Mouse (Mus musculus) brain, adult 2 months (tissue): ENCODE data around the gene Cacng2.
A peak's percentile ranks its signal among the peaks of the same experiment; 100 is the strongest.

Experiments used
- DNase-seq: peaks from one replicate; pipeline ENCODE4 v3.0.0; 2011; ENCODE audit warnings: low read depth, low spot score

Gene Cacng2

DNA sequence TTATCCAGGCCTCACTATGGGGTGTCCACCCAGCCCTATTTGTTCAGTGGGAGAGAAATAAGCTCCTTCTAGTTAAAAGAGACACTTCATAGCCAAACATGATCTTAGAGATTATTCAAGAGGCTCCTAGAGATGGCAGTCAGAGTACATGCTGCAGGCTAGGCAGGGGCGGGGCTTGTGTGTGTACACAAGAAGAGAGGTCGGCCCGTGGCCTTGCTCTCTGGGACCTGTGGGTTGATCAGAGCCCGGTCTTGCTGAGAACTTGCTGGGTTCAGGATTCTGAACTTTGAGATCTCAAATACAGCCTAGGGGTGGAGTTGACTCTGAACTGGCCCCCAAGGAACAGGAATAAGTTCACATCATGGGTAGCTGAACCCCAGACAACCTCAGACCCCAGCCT lies 95.6 kb downstream of the Cacng2 start:
- no peak for DNase-seq

DNA sequence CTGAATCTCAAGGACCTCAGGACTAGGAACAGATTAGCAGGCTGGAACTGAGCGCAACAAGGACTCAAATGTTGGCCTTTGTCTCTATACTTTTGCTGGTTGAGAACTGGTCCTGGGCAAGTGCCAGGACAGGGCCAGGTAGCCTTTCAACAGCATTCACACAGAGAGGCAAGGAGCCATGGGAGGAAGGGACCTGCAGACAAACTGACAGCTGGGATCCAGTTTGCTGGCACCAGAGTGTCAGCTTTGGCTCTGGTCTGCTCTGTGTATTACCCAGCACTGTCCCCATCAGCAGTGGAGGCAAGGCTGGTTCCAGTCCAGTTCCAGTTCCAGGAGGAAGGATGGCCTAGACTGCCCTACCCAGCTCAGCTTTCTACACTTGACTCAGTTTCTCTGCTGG lies 105.8 kb downstream of the Cacng2 start:
- DNase-seq: peak; percentile 72

DNA sequence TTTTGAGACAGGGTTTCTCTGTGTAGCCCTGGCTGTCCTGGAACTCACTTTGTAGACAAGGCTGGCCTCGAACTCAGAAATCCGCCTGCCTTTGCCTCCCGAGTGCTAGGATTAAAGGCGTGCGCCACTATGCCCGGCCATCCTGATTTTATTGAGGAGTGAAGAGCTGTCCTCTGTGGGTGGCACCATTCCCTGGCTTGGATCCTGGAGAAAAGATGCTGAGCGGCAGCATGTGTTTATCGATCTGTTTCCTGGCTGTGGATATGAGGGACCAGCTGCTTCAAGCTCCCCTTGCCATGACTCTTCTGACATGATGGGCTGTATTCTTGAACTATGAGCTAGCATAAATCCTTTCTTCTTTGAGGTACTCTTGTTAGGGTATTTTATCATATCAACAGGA lies 111.6 kb downstream of the Cacng2 start:
- peak; percentile 23 for DNase-seq

DNA sequence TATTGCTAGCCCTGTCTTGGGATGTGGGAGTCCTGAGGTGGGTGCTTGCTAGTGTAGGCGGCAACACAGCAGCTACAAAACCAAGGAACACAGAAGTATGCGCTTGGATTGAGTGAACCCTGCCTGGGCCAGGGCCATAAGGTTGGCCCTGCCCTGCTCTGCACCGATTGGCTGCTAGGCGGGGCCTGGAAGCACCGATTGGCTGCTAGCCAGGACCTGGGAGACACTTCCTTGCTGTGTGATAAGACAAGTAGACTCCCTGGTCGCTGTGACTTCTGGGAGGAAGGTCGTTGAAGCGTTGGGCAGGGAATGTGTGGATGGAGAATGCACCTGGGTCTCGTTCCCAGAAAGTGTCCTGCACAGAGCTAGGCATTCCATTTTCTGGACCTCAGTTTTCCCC lies 115.9 kb downstream of the Cacng2 start:
- peak; percentile 76 for DNase-seq

DNA sequence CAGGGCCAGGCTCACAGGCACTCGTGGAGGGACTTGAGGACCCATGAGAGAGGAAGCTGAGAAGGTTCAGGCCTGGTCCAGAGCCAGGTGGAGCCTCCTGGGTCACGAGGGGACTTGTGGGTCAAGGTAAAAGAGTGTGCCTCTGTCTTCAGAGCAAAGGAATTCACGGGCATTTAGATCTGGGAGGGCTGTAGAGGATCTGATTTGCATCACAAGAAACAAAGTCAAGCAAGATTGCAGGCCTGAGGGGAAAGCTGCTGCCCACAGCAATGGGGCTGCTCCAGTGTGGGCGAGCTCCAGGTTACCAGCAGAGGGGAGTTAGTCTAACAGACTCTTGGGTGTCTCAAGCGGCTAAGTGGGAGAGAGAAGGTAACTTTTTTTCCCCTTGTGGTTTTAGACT lies 118.4 kb downstream of the Cacng2 start:
- peak; percentile 29 for DNase-seq

DNA sequence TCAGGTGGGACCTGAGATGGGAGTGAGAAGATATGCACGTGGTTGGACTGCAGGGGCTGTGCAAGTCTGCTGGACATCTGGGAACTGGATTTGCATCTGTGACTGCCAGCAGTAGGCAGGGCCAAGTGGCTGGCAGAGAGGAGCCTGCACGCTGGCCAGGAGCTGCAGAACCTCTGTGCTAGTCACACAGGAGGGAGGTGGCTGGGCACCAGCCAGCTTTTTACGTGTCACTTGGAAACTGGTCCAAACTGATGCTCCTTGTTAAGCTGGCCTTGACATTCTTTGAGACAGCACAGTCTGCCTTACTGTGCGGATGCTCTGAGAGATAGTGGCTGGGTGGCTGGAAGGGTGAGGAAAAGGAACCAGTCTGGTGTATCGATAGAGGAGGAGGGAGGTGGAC lies 131.3 kb downstream of the Cacng2 start:
- peak; percentile 55 for DNase-seq

DNA sequence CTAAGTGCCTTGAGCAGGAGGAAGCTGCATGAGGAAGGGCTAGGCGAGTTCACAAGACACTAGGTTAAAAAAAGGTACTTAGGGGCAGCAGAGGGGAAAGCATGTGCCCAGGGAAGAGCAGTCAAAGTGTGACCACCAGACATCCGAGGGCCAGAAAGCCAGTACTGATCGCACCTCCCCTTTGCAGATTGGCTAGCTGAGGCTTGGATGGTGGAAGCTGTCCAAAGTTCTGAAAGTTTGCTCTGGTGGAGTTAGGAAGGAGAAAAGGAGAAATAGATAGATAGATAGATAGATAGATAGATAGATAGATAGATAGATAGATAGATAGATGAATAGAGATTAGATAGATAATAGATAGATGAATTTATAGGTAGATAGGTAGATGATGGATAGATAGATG lies 136.4 kb downstream of the Cacng2 start:
- DNase-seq: no peak

DNA sequence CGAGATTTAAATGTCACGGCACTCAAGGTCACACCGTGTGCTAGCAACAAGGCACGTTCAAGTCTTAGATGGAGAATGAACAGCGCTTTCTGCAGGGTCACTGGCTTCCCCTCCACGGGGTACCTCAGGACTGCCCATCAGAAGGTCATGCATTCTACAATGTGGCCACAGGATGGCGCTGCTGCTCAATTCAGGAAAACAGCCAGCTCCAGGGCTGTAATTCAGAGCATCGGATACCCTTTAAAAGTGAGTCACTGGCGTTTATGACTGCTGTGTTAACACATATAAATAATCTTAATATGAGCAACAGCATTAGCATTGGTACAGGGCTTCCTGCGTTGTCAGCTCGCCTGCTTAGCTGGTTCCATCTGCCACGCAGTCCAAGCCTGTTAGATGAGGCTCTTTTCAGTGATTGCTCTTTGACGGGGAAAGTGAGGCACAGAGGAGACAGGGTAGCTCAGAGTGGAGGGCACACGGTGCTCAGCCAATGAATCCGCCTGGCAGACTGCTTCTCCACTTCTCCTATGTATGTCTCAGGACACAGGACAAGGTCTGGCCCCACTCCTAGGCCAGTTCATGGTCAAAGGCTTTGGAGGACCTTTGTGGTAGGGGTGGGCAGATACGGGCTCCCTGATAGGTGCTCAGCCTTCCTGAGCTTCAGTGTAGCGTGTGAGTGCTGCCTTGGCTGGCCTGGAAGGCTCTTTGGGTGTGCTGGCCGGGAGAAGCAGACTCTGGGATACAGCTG lies 137.5 kb downstream of the Cacng2 start:
- peak; percentile 85 for DNase-seq

DNA sequence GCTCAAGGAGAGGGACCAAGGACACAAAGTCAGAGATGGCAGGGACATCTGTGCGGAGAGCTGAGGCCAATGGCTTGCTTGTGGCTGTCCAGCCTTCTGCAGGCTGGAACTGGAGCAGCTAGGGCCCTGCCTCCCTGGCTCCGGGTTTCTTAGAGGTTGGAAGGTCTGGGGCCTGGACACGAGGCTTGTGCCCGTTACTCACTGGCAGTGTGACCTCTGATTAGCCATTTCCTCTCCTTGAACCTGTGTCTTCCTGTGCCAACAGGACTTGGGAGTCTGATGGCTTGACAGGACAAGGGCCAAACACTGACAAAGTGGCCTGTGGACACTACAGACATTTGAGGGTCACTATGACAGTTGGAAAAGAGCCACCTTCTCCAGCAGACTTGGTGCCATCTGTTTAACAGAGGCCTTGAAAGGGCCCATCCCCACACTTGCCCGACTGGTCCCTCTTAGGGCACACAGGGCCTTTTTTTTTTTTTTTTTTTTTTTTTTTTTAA lies 138.6 kb downstream of the Cacng2 start:
- DNase-seq: peak; percentile 36

DNA sequence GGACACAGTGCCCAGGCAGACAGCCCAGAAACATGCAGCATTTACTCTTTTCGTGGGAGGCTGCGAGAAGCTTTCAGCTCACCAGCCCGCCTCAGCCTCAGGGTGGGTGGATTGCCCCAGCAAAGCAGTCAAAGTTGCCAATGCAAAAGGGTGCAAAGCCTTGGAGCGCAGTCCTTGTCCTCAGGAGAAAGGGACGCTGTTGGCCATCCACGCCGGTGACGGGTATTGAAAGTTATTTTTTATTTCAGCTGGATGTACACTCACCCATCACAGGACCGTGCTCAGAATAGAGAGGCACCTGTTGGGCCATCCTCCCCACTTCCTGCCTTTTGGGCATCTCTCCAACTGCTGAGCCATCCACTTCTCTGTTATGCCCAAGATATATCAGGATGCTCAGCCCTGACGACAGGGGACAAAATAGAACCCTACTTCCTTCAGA lies 140.4 kb downstream of the Cacng2 start:
- DNase-seq: peak; percentile 84

DNA sequence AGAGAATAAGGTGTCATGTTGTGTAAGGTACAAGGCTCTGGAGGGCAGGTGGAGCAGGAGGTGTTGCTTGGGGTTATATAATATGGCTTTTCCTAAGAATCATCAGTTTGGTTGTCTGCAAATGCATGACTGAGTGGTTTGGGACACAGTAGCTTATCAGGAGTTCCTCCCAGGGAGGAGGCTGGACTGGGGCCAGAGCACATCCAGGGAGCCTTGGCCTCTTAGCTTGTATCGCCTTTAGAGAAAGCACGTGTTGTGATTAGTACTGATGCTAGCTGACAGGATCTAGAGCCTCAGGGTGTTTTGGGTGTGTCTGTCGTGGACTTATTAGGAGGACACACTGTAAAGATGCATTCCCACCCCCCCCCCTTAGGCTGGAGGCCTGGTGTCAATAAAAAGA lies 142.2 kb downstream of the Cacng2 start:
- DNase-seq: no peak

DNA sequence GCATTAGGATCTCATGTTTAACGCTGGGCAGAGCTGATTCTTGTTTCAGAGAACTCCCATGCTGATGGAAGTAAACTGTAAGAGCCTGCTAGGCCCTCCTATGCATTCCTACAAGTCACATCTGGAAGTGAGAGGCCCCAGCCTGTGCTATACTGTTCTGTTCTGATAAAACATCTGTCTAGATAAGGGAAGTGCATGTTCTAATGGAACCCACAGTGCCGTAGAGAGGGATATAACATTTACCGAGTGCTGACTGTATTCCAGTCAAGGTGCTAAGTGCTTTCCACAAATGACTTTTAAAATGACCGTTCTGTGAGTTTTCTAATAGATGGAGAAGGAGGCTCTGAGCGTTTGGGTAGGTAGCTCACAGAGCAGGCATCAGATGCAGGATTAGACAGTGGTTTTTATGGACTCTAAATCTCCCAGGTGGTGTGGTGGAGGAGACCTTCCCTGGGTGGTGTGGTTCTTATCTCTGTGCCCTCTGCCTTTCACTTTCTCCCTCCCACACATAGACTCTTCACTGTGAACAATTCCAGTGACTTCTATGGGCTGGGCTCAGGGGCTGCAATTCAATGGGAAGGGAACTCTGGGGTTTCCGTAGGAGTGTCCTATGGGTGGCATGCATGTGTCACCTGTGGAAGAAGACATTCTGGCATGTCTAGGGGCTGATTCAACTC lies 145.5 kb downstream of the Cacng2 start:
- DNase-seq: no peak

DNA sequence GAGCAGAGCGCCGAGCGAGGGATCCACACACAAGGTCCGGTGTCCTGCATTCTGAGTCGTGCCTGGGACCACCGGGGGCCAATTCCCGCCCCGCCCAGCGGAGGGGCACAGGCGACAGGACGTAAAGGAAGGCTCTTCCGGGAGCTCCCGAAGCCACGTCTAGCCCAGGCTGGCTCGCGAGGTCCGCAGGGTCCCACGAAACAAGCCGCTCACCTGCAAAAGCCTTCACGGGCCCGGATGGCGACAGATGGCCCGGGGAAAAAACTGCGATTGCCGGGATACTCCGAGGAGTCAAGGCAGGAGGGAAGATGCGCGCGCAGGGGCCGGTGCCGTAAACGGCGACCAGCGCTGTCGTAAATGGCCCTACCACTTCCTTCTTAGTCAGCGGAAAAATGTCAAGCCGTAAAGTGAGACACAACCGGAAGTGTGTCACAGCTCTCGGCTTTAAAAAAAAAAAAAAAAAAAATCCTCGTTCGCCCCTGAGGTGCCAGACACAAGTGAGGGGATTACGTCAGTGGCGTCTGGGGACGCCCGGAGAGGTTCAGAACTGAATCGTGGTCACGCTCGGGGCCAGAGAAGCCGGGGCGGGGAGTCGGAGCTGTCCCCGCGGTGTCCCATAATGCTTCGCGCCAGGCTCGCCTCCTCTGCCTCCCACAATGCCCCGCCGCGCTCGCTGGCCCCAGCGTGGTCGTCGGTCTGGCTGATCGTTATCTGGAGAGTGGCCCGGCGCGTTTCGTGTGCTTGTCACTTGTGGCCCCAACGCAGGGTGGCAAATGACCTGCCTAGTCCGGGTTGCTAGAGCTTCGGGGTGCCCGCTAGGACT lies 149.1 kb downstream of the Cacng2 start, which contains the start of gene Eif3d:
TSS of gene Eif3d (minus strand) at position 344 of the 823 bp plus-strand sequence.
- peak; percentile 98 for DNase-seq

DNA sequence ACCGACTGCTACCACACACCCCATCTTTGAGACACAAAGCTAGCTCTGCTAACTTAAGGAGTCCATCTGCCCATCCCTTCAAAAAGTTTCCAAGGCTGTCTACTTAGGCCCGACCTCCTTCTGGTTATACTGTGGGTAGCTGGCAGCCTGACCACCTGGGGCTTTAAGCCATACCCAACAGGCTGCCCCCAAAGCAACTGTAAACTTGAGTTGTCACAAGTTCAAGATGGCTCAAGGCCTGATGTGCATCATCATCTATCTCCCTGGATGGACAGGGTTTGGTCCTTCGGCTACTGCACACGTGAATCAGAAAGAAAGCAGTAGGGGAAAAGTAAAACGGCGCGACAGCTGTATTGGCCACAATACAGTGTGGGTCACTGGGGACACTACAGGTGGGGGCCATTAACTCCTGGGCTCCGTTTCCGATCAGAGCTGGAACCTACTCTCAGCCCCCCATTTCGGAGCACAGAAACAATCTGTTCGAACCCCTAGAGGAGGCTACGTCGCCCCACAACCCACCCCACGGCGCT lies 149.8 kb downstream of the Cacng2 start:
- no peak for DNase-seq

DNA sequence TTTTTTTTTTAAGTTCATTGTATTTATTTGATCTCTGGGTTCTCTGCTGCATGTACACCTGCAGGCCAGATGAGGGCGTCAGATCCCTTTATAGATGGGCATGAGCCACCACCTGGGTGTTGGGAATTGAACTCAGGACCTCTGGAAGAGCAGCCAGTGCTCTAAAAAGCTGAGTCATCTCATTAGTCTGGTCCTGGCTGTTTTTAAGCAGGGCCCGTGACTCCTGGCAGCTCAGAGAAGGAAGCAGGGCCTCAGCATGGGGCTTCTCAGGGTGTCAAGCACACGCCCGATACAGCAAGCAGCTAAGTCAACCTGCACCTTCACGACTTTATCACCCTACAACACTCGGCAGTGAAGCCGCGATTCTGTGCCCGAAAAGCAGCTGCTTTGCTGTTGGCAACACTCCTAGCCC lies 154.7 kb downstream of the Cacng2 start:
- DNase-seq: no peak

DNA sequence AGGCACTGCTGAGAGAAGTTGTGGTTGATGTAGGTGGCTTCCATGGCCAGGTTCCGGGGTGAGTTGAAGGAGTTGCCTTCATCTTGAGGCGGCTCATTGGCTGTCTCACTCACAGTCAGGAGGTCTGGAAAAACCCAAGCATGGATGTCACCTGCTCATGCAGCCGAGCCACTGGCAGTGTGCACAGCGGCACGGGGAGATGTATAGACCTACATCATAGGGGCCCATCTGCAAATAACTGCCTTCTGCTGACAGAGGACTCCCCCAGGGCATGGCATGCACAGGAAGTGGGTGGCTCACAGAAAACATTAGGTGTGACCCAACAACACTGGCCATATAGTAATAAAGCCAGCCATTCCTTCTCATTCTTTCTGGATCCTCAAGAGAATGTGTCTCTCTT lies 157.4 kb downstream of the Cacng2 start:
- no peak for DNase-seq

DNA sequence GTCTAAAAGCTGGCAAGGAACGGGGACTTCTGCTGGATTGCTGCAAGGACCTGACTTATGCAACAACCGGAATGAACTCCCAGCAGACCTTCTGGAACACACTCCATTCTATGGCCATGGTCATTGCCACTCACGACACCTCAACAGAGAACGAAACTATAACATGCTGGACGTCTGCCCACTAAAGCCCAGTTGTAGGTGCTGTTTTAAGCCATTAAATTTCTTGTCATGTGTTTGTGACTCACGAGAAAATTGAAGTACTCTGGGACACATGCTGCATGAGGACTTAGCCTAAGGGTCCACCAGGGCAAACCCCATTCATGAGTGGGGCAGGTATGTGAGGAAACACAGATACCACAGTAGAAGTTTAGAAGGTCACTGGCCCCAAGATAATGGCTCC lies 159.1 kb downstream of the Cacng2 start:
- DNase-seq: no peak

DNA sequence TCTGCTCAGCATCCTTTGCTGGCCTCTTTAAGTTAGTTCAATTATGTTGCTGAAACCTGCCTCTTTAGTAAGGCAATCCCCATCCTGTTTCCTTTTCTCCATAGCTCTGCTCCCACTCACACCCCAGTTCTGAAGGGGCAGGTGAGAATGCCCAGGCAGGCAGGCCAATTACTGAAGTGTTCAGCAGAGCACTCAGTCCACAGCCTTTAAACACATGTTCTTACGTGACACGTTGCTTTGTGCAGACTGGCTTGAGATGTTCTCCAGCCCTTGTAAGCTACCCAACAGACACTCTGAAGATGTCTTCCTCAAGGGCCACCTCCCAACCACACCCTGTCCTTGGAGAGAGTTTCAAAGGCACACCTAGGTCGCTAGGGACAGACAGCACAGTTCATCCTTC lies 161.8 kb downstream of the Cacng2 start:
- no peak for DNase-seq

DNA sequence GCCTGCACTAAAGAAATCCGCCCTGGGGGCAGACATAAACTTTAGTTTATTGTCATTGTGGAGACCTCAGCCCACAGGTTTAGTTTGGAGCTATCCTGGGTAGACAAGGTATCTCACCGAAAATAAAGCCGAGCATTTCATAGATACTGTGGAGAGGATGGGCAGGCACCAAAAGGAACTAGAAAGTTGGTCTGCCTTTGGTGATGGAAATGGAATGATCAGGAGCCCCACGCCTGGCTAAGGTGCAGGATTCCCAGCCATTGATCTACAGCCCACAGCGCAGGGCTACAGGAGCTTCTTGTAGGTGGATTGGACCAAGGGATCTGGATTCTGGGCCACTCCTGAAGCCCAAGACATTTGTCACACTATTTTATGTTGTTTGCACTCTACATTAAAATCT lies 162.2 kb downstream of the Cacng2 start:
- DNase-seq: no peak

DNA sequence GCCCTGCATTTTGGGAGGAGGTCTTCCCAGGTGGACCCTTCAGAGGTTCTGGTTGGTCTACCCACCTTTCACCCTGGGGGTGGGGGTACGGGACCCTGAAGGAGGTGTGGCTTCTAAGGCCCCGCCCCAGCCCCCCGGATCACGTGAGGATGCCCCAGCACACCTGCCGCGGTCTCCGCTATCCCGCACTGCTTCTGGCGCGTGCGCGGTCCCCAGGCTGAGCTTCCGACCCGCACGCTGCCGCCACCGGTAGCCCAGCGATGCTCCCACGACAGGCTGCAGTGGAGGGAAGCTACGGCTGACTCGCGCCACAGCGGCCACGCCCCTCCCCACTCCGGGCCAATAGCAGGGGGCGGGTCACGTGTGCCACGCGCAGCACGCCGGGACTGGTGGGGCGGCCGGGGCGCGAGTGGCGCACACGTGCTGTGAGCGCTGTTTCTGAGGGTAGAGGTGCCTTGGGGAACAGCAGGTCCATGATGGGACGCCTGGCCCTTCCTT lies 163.4 kb downstream of the Cacng2 start, which contains the start of gene Foxred2:
TSS of gene Foxred2 (minus strand) at position 319 of the 498 bp plus-strand sequence.
- DNase-seq: peak; percentile 96
